Mouse (Mus musculus) mesoderm, embryonic 11.5 days (tissue): Measurements from ENCODE around the gene Bmper.

ENCODE experiments used
- DNase-seq: peaks from one replicate; pipeline ENCODE4 v3.0.0-alpha.2; 2012; ENCODE audit warnings: low read depth, low spot score

Bmper gene

GRCm38 (mm10) chr9:23297491-23298170 lies 74.8 kb downstream of the Bmper start:
- no peak for DNase-seq

- DNase-seq = no peak
These were observed 77.5 kb downstream of the Bmper start for GRCm38 (mm10) chr9:23300376-23300775.

DNA sequence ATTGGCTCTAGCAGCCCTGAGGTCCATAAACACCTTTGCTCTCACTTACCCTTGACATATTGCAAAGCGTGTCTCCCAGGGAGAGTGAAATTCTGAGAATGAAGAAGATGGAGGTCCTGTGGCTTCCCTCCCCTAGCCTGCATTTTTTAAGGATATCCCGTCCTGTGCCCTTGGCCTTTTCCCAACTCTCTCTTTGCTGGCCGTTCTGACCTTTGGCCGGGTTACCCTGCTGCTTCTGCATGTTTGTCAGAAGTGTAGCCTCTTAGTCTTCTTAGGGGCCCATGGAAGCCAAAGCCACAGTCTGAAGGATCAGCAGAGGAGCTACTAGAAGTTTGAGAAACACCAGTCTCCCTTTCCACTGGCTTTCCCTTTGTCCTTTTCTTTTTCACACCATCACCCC lies 82.8 kb downstream of the Bmper start:
- no peak for DNase-seq

- no peak for DNase-seq
These were observed 83.3 kb downstream of the Bmper start for GRCm38 (mm10) chr9:23306226-23306625.

GRCm38 (mm10) chr9:23307835-23308234 lies 85.0 kb downstream of the Bmper start:
- DNase-seq = no peak

DNA sequence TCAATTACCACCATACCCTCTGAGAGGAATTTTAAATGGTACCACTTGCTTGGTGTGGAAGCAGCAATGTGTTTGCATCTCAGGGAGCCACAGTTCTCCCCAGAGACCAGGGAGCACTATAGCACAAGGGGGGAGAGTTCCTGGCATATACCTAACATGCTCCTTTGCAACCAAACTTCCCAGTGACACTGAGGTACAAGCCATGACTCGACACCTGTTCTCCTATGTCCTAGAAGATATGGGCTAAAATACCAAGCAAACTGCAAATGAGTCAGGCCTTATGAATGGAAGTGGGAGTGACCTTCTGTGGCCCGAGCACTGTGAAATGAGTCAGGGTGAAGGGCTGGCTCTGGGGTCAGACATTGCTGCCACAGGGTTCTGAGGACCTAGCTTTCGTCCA lies 88.1 kb downstream of the Bmper start:
- no peak for DNase-seq

DNA sequence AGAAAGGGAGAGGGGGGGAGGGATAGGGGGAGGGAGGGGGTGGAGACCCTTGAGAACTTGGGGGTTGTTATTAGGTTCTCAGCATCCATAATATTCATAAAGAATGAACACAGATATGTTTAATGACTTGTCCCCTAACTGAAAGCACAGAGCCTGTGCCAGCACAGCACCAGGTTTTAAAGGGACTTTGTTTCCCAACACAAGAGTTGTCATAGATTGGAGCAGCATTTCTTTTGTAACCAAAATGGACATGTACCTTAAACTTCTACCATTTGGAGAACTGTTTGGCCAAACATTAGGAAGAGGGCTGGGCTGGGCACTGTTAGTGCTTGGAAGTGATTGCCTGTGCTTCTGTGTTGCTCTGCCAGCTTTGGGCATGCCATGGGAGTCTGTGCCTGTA lies 89.1 kb downstream of the Bmper start:
- no peak for DNase-seq

GRCm38 (mm10) chr9:23312877-23313276 lies 90.0 kb downstream of the Bmper start:
- no peak for DNase-seq

DNA sequence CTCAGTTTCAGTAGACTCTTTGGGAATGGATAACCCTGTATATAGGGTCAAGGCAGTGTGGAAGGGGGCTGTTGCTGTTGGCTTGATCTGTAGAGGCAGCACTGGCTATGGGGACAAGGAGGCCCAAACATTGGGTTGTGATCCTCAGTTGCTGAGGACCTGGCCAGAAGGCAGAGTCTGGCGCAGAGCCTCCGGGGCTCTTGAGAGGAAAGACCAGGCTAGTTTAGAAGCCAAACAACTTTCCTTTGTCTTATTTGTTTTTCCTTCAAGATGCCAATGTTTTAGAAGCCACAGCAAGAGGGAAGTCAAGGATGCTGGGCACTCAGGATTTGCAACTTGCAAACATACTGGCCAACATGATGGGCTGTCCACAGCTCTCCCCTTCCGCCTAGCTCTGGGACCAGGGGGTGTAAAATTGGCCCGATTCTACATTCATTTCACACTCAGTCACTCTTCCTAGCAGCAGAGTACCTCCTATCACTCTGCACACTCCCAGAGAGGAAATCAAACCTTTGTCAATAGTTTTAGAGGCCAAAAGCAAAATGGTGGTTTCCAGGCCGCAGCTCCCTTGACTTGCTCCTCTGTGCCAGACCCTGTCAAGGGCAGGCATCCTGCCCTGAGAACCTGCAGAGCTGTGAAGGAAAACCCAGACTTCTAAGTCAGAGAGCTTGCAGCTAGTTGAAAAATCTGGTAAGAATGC lies 92.9 kb downstream of the Bmper start:
- DNase-seq = no peak

DNA sequence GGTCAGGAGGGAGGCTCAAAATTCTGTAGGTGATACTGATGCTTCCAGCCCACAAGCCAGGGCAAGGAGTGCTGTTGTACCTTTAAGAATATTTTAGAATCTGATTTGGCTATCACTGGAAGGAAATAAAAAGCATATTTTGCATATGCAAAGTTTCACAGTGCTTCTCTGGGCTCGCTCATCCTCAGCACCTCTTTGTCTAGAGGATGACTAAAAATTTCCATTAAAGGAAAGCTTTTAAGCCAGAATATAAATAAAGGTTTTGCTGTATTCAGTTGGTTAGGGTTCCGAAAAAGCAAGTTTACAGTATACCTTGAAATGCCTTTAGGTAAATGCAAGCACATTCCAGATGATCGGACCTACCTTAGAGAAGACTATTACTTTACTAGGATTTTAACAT lies 105.0 kb downstream of the Bmper start:
- DNase-seq = no peak

DNA sequence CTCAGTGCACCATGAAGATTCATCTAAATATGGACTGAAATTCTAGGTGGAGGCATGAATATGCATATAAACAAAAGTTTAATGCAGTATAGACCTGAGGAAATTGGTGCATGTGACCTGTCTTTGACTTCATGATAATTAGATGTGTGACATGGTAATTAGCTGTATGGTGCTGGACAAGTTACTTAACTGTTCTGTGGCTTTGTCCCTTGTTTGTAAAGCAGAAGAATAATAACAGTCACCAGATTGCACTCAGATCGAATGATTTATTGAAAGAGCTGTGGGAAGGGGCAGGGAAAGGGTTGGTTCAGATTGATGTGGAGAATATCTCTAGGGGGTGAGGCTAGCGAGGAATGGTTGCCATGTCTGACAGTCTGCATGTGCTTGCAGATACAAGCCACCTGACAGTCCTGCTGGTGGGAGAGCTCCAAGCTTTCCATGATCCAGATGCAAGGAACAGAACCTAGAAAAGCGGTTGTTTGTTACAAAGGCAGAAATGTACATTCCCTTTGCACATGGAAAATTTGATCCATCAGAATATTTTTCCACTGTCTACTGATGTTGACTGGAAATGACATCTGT lies 110.3 kb downstream of the Bmper start:
- no peak for DNase-seq

DNA sequence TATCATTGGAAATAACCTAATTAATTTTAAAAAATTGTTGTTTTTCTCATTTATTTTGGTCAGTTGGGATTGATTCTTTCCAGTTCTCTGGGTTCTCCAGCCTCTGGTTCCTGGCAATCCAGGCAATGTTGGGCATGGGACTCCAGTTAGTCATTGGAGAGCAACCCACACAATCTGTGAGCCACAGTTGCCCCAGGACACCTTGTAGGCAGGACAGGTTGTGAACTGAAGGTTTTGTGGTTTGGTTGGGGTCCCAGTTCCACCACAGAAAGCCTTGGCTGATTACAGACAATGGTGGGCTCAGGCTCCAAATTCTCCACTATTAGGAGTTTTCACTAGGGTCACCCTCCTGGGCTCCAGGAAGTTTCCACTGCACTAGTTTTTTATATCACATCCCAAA lies 117.7 kb downstream of the Bmper start:
- no peak for DNase-seq

DNA sequence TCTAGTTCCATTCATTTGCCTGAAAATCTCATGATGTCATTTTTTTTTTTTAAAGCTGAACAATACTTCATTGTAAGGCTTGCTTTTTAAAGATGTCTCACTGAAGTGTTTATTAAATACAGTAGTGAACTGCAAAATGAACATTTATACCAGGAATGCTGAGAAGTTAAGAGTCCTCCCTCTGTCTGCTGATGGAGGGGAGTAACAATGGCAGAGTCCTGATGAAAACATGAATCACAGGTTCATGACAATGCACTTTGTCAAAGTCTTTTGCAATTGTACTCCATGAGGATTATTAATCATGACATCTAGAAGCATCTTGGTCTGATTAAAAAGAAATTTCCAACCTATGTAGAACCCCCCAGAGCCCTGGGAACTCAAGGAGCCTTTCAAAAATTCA lies 118.4 kb downstream of the Bmper start:
- no peak for DNase-seq

GRCm38 (mm10) chr9:23344353-23344752 lies 121.5 kb downstream of the Bmper start:
- no peak for DNase-seq

GRCm38 (mm10) chr9:23345093-23345844 lies 122.4 kb downstream of the Bmper start:
- no peak for DNase-seq

- DNase-seq = no peak
These were observed 126.7 kb downstream of the Bmper start for GRCm38 (mm10) chr9:23349603-23350002.

- no peak for DNase-seq
These were observed 128.5 kb downstream of the Bmper start for GRCm38 (mm10) chr9:23351400-23351799.

GRCm38 (mm10) chr9:23352396-23352795 lies 129.5 kb downstream of the Bmper start:
- DNase-seq = no peak

DNA sequence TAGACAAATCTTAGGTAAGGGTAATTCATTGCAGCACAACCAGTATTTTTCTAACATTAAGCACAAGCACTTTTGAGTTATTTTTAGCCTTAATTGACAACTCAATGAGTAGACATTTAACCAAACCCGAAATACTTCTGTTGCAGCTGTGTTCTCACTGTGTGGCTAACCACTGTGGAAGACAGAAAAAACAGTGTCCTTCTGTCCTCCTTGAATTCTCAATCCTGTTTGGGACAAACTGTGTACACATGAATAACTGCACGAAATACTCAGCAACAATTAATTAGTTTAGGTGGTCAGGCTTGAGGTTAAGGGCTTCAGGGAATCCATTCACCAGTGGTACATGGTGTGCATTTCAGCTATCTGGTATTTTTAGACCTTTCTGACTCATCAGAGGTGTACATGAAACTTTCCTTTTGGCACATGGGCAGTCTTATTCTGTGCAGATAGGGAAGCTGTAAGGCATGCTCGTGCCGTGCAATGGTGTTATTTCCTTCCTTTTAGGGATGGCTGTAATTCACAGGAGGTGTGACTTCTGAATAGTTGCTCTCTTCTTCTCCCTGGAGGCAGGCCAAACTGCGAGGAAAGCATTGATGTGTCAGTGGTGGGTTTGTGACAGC lies 131.4 kb downstream of the Bmper start:
- DNase-seq = no peak

DNA sequence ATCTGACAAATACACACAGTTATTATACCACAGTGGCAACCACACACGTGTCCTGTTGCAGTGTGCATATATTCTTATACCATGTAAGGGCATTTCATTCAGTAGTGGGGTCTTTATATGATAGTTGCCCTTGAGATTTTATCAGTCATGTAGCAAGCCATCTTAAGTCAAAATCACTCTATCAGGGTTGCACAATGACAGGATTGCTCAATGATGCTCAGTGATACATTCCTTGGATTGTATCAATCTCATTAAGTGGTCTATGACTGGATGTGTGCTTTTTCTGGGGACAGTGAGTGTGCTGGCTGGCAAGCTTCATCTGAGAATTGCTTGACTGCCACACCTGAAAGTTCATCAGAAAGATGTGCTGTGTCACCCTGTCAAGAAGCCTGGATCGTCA lies 135.2 kb downstream of the Bmper start:
- DNase-seq = no peak

GRCm38 (mm10) chr9:23363139-23363538 lies 140.3 kb downstream of the Bmper start:
- DNase-seq = no peak

DNA sequence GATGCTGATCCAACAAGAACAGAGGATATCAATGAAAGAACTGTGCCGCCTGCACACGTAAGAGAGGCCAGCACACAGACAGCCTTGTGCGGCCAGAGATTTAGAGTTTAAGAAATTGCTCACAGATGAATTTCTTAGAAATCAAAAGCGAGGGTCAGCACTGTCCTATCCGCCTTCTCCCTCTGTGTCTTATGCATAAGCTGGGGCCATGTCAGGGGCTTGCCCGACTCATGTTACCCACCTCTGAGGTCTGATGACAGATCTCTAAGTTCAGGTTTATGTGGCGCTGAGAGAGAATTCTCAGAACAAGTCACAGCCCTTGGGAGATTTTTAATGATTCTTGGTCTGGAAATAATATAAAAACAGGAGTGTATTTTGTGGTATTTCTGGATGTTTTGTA lies 140.7 kb downstream of the Bmper start:
- no peak for DNase-seq
